Mouse (Mus musculus): ENCODE measurements at regions not wholly inside any gene's neighbourhood (a gene's known extent, or its start where the extent isn't known, plus 50 kb on each side); places are given as distances from the start of the nearest gene placed in this dataset.

- DNase-seq = no peak
Observed at GRCm38 (mm10) chr12:107539683-107540082, 51.3 kb downstream of the 3110018I06Rik start.

- no peak for DNase-seq
Observed at GRCm38 (mm10) chr12:107541196-107541595, 52.8 kb downstream of the 3110018I06Rik start.

GRCm38 (mm10) chr12:107547194-107547885 lies 58.9 kb downstream of the 3110018I06Rik start:
- DNase-seq = no peak

- DNase-seq = no peak
Observed at GRCm38 (mm10) chr12:107547886-107548448, 59.5 kb downstream of the 3110018I06Rik start.

- DNase-seq = no peak
Observed at GRCm38 (mm10) chr12:107549452-107550296, 61.2 kb downstream of the 3110018I06Rik start.

GRCm38 (mm10) chr12:107559191-107559590 lies 70.8 kb downstream of the 3110018I06Rik start:
- DNase-seq = no peak

- no peak for DNase-seq
Observed at GRCm38 (mm10) chr12:107560100-107560499, 71.7 kb downstream of the 3110018I06Rik start.

- no peak for DNase-seq
Observed at GRCm38 (mm10) chr12:107572586-107572985, 84.2 kb downstream of the 3110018I06Rik start.

GRCm38 (mm10) chr12:107579508-107579907 lies 91.1 kb downstream of the 3110018I06Rik start:
- DNase-seq = no peak

- DNase-seq = no peak
Observed at GRCm38 (mm10) chr12:107583151-107583720, 94.8 kb downstream of the 3110018I06Rik start.

- peak in 1 of 2 experiments; percentile 6 for DNase-seq
Observed at GRCm38 (mm10) chr12:107585696-107586225, 97.3 kb downstream of the 3110018I06Rik start.

GRCm38 (mm10) chr12:107596236-107596635 lies 107.8 kb downstream of the 3110018I06Rik start:
- no peak for DNase-seq

- no peak for DNase-seq
Observed at GRCm38 (mm10) chr12:107600576-107600975, 112.1 kb downstream of the 3110018I06Rik start.

- DNase-seq = no peak
Observed at GRCm38 (mm10) chr12:107608966-107609365, 120.5 kb downstream of the 3110018I06Rik start.

- DNase-seq = no peak
Observed at GRCm38 (mm10) chr12:107609986-107610385, 121.6 kb downstream of the 3110018I06Rik start.

GRCm38 (mm10) chr12:107617212-107617994 lies 129.0 kb downstream of the 3110018I06Rik start:
- DNase-seq = no peak

GRCm38 (mm10) chr12:107624446-107624845 lies 136.0 kb downstream of the 3110018I06Rik start:
- peak in 1 of 2 experiments; percentile 6 for DNase-seq

- no peak for DNase-seq
Observed at GRCm38 (mm10) chr12:107648008-107648407, 159.6 kb downstream of the 3110018I06Rik start.

- no peak for DNase-seq
Observed at GRCm38 (mm10) chr12:107652126-107652728, 163.8 kb downstream of the 3110018I06Rik start.

- no peak for DNase-seq
Observed at GRCm38 (mm10) chr12:107653131-107653530, 164.7 kb downstream of the 3110018I06Rik start.

GRCm38 (mm10) chr12:107656846-107657245 lies 168.4 kb downstream of the 3110018I06Rik start:
- DNase-seq = no peak

Measured in adrenal gland, postnatal 36 days (tissue).